Mouse (Mus musculus) C2C12 (cell line): ENCODE measurements around the gene Nme8. TPM values are rescaled to one million over a fixed set of nuclear protein-coding genes. Genes with fewer than 3 reads are reported as not detected.

Experiments used
- H3K27me3 ChIP-seq: one replicate; pipeline ENCODE4 v1.6.1; 2011; ENCODE audit not compliant: control insufficient read depth, insufficient read depth, insufficient read length
- H3K36me3 ChIP-seq: one replicate; pipeline ENCODE4 v1.6.1; 2011; ENCODE audit not compliant: control insufficient read depth, insufficient read depth
- H3K4me3 ChIP-seq: one replicate; pipeline ENCODE4 v1.5.1; 2011; ENCODE audit warnings: mild to moderate bottlenecking, control low read depth; ENCODE audit not compliant: poor library complexity, insufficient read depth, severe bottlenecking
- H3K79me2 ChIP-seq: one replicate; pipeline ENCODE4 v1.6.1; 2011; ENCODE audit not compliant: control insufficient read depth, insufficient read depth
- H3K79me3 ChIP-seq: one replicate; pipeline ENCODE4 v1.6.1; 2011; ENCODE audit warnings: low read depth, control low read depth
- H3ac ChIP-seq: one replicate; pipeline ENCODE3; 2011; ENCODE audit warnings: low read depth; ENCODE audit not compliant: control insufficient read depth, insufficient read length
- CEBPB ChIP-seq: IDR thresholded peaks from one replicate; pipeline ENCODE4 v1.6.1; 2011; ENCODE audit warnings: low read depth, mild to moderate bottlenecking, control low read depth, moderate library complexity
- CTCF ChIP-seq: IDR thresholded peaks from one replicate; pipeline ENCODE4 v1.5.1; 2011; ENCODE audit not compliant: control insufficient read depth, insufficient read depth, insufficient read length
- FOSL1 ChIP-seq: IDR thresholded peaks from one replicate; pipeline ENCODE4 v1.8.0; 2011; ENCODE audit warnings: mild to moderate bottlenecking, low read length; ENCODE audit not compliant: poor library complexity, insufficient read depth, severe bottlenecking
- MAX ChIP-seq: IDR thresholded peaks from one replicate; pipeline ENCODE4 v1.6.1; 2011; ENCODE audit warnings: mild to moderate bottlenecking, control low read depth
- MYOD1 ChIP-seq: IDR thresholded peaks from one replicate; pipeline ENCODE4 v1.6.1; 2011; ENCODE audit warnings: low read depth; ENCODE audit not compliant: control insufficient read depth, insufficient read length
- MYOG ChIP-seq: IDR thresholded peaks from one replicate; pipeline ENCODE4 v1.6.1; 2011; ENCODE audit not compliant: control insufficient read depth, insufficient read length; ENCODE audit errors: extremely low read depth
- USF1 ChIP-seq: IDR thresholded peaks from one replicate; pipeline ENCODE4 v1.6.1; 2011; ENCODE audit warnings: low read depth, mild to moderate bottlenecking, control low read depth, moderate library complexity
- polyA plus RNA-seq: library from polyadenylated mRNA; unstranded; fragments of >200 nt; fragmentation: generic; extraction: Trizol; gene quantifications from one replicate; pipeline ENCODE4 v1.2.1, GENCODE M21; 2012; ENCODE audit warnings: missing spikeins

Nme8 gene
- polyA plus RNA-seq, 1 experiment = not detected

DNA sequence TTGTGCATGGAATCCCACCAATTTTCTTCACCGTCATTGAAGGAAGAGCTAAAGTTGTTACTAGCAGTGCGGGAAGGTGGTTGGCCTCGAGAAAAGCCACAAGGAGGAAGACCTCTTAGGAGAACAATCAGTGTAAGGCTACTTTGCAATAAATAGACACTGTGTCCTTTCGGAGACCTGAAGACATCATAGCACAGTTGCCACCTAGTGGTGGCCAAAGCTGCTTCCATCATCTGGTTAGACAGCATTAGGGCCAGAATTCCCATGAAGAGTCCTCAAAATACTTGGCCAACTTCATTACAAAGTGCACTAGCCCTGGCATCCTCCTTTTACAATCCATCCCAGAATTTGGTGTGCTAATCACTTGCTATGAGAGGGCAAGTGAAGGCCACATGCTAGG lies 61.5 kb downstream of the Nme8 start:
- H3K79me3 ChIP-seq = no peaks in the 10 kb centered on the region
- no peaks in the 10 kb centered on the region for H3K36me3 ChIP-seq
- H3K79me2 ChIP-seq = no peaks in the 10 kb centered on the region
- H3K27me3 ChIP-seq = no peaks in the 10 kb centered on the region
- H3ac ChIP-seq = no peak overlapping the region
- TF ChIP-seq USF1 (no peak), MYOD1 (no peak), CTCF (peak; percentile 34), CEBPB (no peak)
- no peak overlapping the region for H3K4me3 ChIP-seq

- no peak overlapping the region for H3K4me3 ChIP-seq
- no peaks in the 10 kb centered on the region for H3K79me2 ChIP-seq
- no peak overlapping the region for H3ac ChIP-seq
- H3K79me3 ChIP-seq = no peaks in the 10 kb centered on the region
- TF ChIP-seq USF1 (no peak), FOSL1 (no peak)
- no peaks in the 10 kb centered on the region for H3K27me3 ChIP-seq
- no peaks in the 10 kb centered on the region for H3K36me3 ChIP-seq
Measured at GRCm38 (mm10) chr13:19630768-19631709, 66.6 kb downstream of the Nme8 start.

GRCm38 (mm10) chr13:19626473-19626872 lies 71.1 kb downstream of the Nme8 start:
- TF ChIP-seq MYOG (no peak), MYOD1 (no peak), CEBPB (no peak), FOSL1 (no peak), MAX (no peak), CTCF (no peak), USF1 (no peak)
- H3K79me2 ChIP-seq = no peaks in the 10 kb centered on the region
- no peak overlapping the region for H3ac ChIP-seq

GRCm38 (mm10) chr13:19624632-19625320 lies 72.8 kb downstream of the Nme8 start:
- Histone ChIP-seq H3K79me3 (no peaks in the 10 kb centered on the region), H3K79me2 (no peaks in the 10 kb centered on the region), H3ac (no peak overlapping the region), H3K27me3 (no peaks in the 10 kb centered on the region), H3K4me3 (peak overlapping the region; percentile 6), H3K36me3 (no peaks in the 10 kb centered on the region)
- TF ChIP-seq CTCF (no peak), MYOG (no peak), CEBPB (no peak), MYOD1 (no peak), USF1 (no peak), FOSL1 (no peak), MAX (no peak)

More at GRCm38 (mm10) chr13:19626473-19626872, 71.1 kb downstream of the Nme8 start:
- no peak overlapping the region for H3K4me3 ChIP-seq
- no peaks in the 10 kb centered on the region for H3K79me3 ChIP-seq
- no peaks in the 10 kb centered on the region for H3K27me3 ChIP-seq
- H3K36me3 ChIP-seq = no peaks in the 10 kb centered on the region

GRCm38 (mm10) chr13:19623228-19623905 lies 74.2 kb downstream of the Nme8 start:
- Histone ChIP-seq H3ac (peak overlapping the region; percentile 39), H3K36me3 (no peaks in the 10 kb centered on the region), H3K79me2 (peaks cover 9% of the 10 kb centered on the region), H3K27me3 (no peaks in the 10 kb centered on the region), H3K4me3 (no peak overlapping the region), H3K79me3 (peaks cover 5% of the 10 kb centered on the region)
- TF ChIP-seq MYOD1 (peak; percentile 3), MYOG (no peak)
